10 mouse cellular contexts compared by ENCODE assay signal in genomic region chr11:62644602-62645336, GRCm38 (mm10). TPM values are rescaled to one million over a fixed set of nuclear protein-coding genes. Genes with fewer than 3 reads are reported as not detected.
A peak's percentile ranks its signal among the peaks of the same experiment; 100 is the strongest.
DNase-seq lines count a peak whose midpoint lies in the region; ATAC-seq and TF ChIP-seq lines count a peak whose summit lies in the region.
"Had no signal": no experiment of that assay in that cellular context is flagged by ENCODE, and none has a peak within 500 bp of the region (broad histone marks: within the 10 kb centered on the region; RNA-seq: fewer than 3 reads in every experiment).

No protein-coding gene starts in this region.

- DNase-seq in heart, postnatal 0 days (ENCODE audit: low spot score) = no peak
- DNase-seq in heart, adult 2 months = no peak
- DNase-seq in ES-CJ7 (ENCODE audit: low read depth, low spot score) = peak; percentile 48
- no peak for DNase-seq in frontal cortex, adult 2 months (ENCODE audit: extremely low spot score in 1 of 2, low spot score in 1 of 2)
- no peak for DNase-seq in layer of hippocampus, adult 2 months (ENCODE audit: low spot score in 2 of 2)
- DNase-seq: cerebellum, adult 2 months had no signal

- no peak for ATAC-seq in heart, postnatal 0 days (ENCODE audit: insufficient read depth, low read depth)
- no peak for ATAC-seq in limb, embryonic 13.5 days (ENCODE audit: low FRiP score, low read depth)
- no peak for ATAC-seq in inflammation-experienced regulatory T-cells, adult 6 months

- TF ChIP-seq CTCF in heart, postnatal 0 days (IDR thresholded peaks at IDR 0.05; ENCODE audit: low read depth) = no peak
- TF ChIP-seq CTCF in heart, adult 2 months (IDR thresholded peaks at IDR 0.05) = no peak
- no peak for TF ChIP-seq CTCF in bone marrow macrophage, adult 2 months (IDR thresholded peaks at IDR 0.05; ENCODE audit: low read depth, low read length)
- no peak for TF ChIP-seq CTCF in layer of hippocampus, adult 2 months (conservative IDR thresholded peaks at IDR 0.05)

- TF ChIP-seq POLR2A in heart, adult 2 months (IDR thresholded peaks at IDR 0.05; ENCODE audit: insufficient read depth, low read depth, low read length) = no peak
- TF ChIP-seq POLR2A in bone marrow macrophage, adult 2 months (IDR thresholded peaks at IDR 0.05; ENCODE audit: borderline replicate concordance, low read depth, low read length) = no peak

- H3K36me3 ChIP-seq in heart, postnatal 0 days (replicated peaks; ENCODE audit: control insufficient read depth, insufficient read depth, low read length) = no peaks in the 10 kb centered on the region
- no peaks in the 10 kb centered on the region; the same call in 1 of the 2 replicates for H3K36me3 ChIP-seq in heart, adult 2 months (ENCODE audit: control insufficient read depth, insufficient read depth, low read length)
- H3K36me3 ChIP-seq in limb, embryonic 13.5 days = 0 out of 2 replicates have a peak, but pooled peaks cover 4% of the 10 kb centered on the region

- peaks cover 70% of the 10 kb centered on the region for H3K4me1 ChIP-seq in heart, postnatal 0 days (ENCODE audit: control insufficient read depth, insufficient read depth)
- H3K4me1 ChIP-seq in heart, adult 2 months (ENCODE audit: control insufficient read depth, insufficient read depth, low read length) = peaks cover 38% of the 10 kb centered on the region
- peaks cover 44% of the 10 kb centered on the region for H3K4me1 ChIP-seq in bone marrow macrophage, adult 2 months (ENCODE audit: control insufficient read depth, insufficient read depth, low read length)
- peaks cover 80% of the 10 kb centered on the region for H3K4me1 ChIP-seq in limb, embryonic 13.5 days

- H3K9me3 ChIP-seq in heart, postnatal 0 days (replicated peaks; ENCODE audit: control insufficient read depth, low read length) = no peaks in the 10 kb centered on the region
- H3K9me3 ChIP-seq in limb, embryonic 13.5 days = no peaks in the 10 kb centered on the region

- H3K4me2 ChIP-seq in heart, postnatal 0 days (ENCODE audit: low read depth, low read length) = peak overlapping the region; percentile 96; the same call in 1 of the 2 replicates
- H3K4me2 ChIP-seq in limb, embryonic 13.5 days (replicated peaks) = peak overlapping the region; percentile 92; the same call in 1 of the 2 replicates

- H3K27ac ChIP-seq in heart, postnatal 0 days (ENCODE audit: low read depth) = peak overlapping the region; percentile 95
- no peak overlapping the region for H3K27ac ChIP-seq in heart, adult 2 months
- peak overlapping the region; percentile 86 for H3K27ac ChIP-seq in bone marrow macrophage, adult 2 months (ENCODE audit: insufficient read depth, low read depth, low read length)
- peak overlapping the region; percentile 76; the same call in 1 of the 2 replicates for H3K27ac ChIP-seq in limb, embryonic 13.5 days
- no peak overlapping the region for H3K27ac ChIP-seq in layer of hippocampus, adult 2 months
- H3K27ac ChIP-seq: left cerebral cortex, adult 2 months had no signal

- intact Hi-C loops in heart, adult 2 months (cut with DNase I) = loop anchor here (5.0 kb wide), 1 partner anchor 92 kb away; the partner anchor contains the start of gene Ubb

- H3K4me3 ChIP-seq in heart, postnatal 0 days (ENCODE audit: low read depth, low read length) = no peak overlapping the region
- no peak overlapping the region for H3K4me3 ChIP-seq in heart, adult 2 months
- H3K4me3 ChIP-seq in bone marrow macrophage, adult 2 months (ENCODE audit: insufficient read depth, low read length) = no peak overlapping the region
- no peak overlapping the region for H3K4me3 ChIP-seq in limb, embryonic 13.5 days
- H3K4me3 ChIP-seq in layer of hippocampus, adult 2 months = no peak overlapping the region
- H3K4me3 ChIP-seq: left cerebral cortex, adult 2 months had no signal

- TF ChIP-seq EP300 in heart, postnatal 0 days (IDR thresholded peaks at IDR 0.05; ENCODE audit: low read depth) = no peak
- no peak for TF ChIP-seq EP300 in heart, adult 2 months (IDR thresholded peaks at IDR 0.05; ENCODE audit: insufficient read depth, low read depth, low read length)

- H3K9ac ChIP-seq in heart, postnatal 0 days (replicated peaks; ENCODE audit: low read depth, low read length) = peak overlapping the region; percentile 1; the same call in 1 of the 2 replicates
- H3K9ac ChIP-seq in heart, adult 2 months (ENCODE audit: low read depth, low read length) = no peak overlapping the region
- no peak overlapping the region for H3K9ac ChIP-seq in limb, embryonic 13.5 days

- H3K27me3 ChIP-seq in heart, postnatal 0 days (ENCODE audit: control insufficient read depth, insufficient read depth, low read length) = no peaks in the 10 kb centered on the region
- H3K27me3 ChIP-seq in heart, adult 2 months (ENCODE audit: control insufficient read depth, insufficient read depth, low read length) = no peaks in the 10 kb centered on the region
- H3K27me3 ChIP-seq in limb, embryonic 13.5 days = no peaks in the 10 kb centered on the region

- H3K79me2 ChIP-seq in heart, adult 2 months (replicated peaks; ENCODE audit: control insufficient read depth, insufficient read depth, low read length) = no peaks in the 10 kb centered on the region

- WGBS in heart, postnatal 0 days = 85% methylated on average over 5 of the region's 5 CpGs
- WGBS in heart, adult 2 months = 93% methylated on average over 5 of the region's 5 CpGs
- WGBS in limb, embryonic 13.5 days = 90% methylated on average over 5 of the region's 5 CpGs

RNA-seq across cellular contexts. Expression of gene Lrrc75a, which starts 3.6 kb away (rescaled TPM):
- total RNA-seq in heart, postnatal 0 days (2014; rRNA removed; ENCODE audit: low replicate concordance) = 33.6 and 33.9 TPM in 2 replicates
- 9.3 and 9.6 TPM in 2 replicates for polyA plus RNA-seq in heart, postnatal 0 days (2015; fragmentation: Nextera tagmentation; extraction: Ambion mirVana)
- 1 to 10 TPM; 3.3 to 4.2 TPM for total RNA-seq in heart, adult 2 months (2021)
- 6.2 and 9.6 TPM in 2 replicates for polyA plus RNA-seq in heart, adult 2 months (2012; rRNA removed)
- 10.0 and 10.1 TPM in 2 replicates for polyA plus RNA-seq in bone marrow macrophage, adult 2 months (2012; ENCODE audit: insufficient read depth, insufficient read length, missing spikeins)
- polyA plus RNA-seq in limb, embryonic 13.5 days (2015; fragmentation: Nextera tagmentation; extraction: Ambion mirVana) = 14.9 and 15.5 TPM in 2 replicates
- polyA plus RNA-seq in inflammation-experienced regulatory T-cells, adult 6 months (2017; shearing (Covaris generic)) = 1 to 10 TPM; 1.8 to 2.6 (median 2.1) TPM
- polyA plus RNA-seq in frontal cortex, adult 2 months (2012; rRNA removed) = 19.9 and 23.7 TPM in 2 replicates
- 1 to 10 TPM; 7.3 to 7.6 TPM for total RNA-seq in layer of hippocampus, adult 2 months (2021)

RNA-seq across cellular contexts. Expression of gene Mmgt2, which starts 3.7 kb away (rescaled TPM):
- 11.1 and 36.0 TPM in 2 replicates for total RNA-seq in heart, postnatal 0 days (2014; rRNA removed; ENCODE audit: low replicate concordance)
- 38.9 and 40.6 TPM in 2 replicates for polyA plus RNA-seq in heart, postnatal 0 days (2015; fragmentation: Nextera tagmentation; extraction: Ambion mirVana)
- 1 to 10 TPM; 5.8 to 8.6 TPM for total RNA-seq in heart, adult 2 months (2021)
- 8.7 and 8.9 TPM in 2 replicates for polyA plus RNA-seq in heart, adult 2 months (2012; rRNA removed)
- 31.1 and 40.5 TPM in 2 replicates for polyA plus RNA-seq in bone marrow macrophage, adult 2 months (2012; ENCODE audit: insufficient read depth, insufficient read length, missing spikeins)
- 68.2 and 69.4 TPM in 2 replicates for polyA plus RNA-seq in limb, embryonic 13.5 days (2015; fragmentation: Nextera tagmentation; extraction: Ambion mirVana)
- polyA plus RNA-seq in inflammation-experienced regulatory T-cells, adult 6 months (2017; shearing (Covaris generic)) = 10 to 100 TPM; 33.7 to 47.7 (median 38.7) TPM
- 44.4 TPM in 2 replicates for polyA plus RNA-seq in frontal cortex, adult 2 months (2012; rRNA removed)
- total RNA-seq in layer of hippocampus, adult 2 months (2021) = 10 to 100 TPM; 15.8 to 16.5 TPM

Comparison
In these comparisons a context has a peak if more than half of its experiments do, and no peak if none do; other contexts are left out.
1. H3K27ac ChIP-seq: peak in heart, postnatal 0 days (single experiment), bone marrow macrophage, adult 2 months (single experiment) and limb, embryonic 13.5 days (single experiment); none in heart, adult 2 months (single experiment) and layer of hippocampus, adult 2 months (single experiment).